Comparison of ENCODE assay signal across 8 mouse cellular contexts in the genomic region with DNA sequence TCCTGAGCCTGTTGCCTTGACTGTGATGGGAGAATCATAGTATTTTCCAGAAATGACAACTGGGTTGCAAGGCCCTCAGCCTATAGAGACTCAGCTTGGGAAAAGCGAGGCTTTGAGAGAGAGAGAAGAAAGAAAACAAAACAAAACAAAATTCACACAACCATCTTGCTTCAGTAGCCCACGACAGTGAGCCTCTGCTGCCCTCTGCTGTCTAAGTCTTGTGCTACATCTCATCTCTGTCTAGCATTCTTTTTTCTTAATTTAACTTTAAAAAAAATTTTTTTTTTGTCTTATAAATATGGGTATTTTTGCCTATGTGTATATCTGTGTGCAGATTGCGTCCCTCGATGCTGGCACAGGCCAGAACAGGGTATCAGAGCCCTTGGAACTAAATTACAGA.
DNase-seq lines count a peak whose midpoint lies in the region; ATAC-seq and TF ChIP-seq lines count a peak whose summit lies in the region.

No protein-coding gene starts in this region.

- no peak overlapping the region for H3K27ac ChIP-seq in heart, embryonic 16.5 days (ENCODE audit: low read length)
- H3K27ac ChIP-seq in heart, embryonic 11.5 days (ENCODE audit: low read depth, low read length) = no peak overlapping the region
- no peak overlapping the region for H3K27ac ChIP-seq in spleen, adult 2 months (ENCODE audit: insufficient read depth, low read length)
- peak overlapping the region; percentile 64; the same call in 1 of the 2 replicates for H3K27ac ChIP-seq in hindbrain, embryonic 13.5 days
- no peak overlapping the region; the same call in 1 of the 2 replicates for H3K27ac ChIP-seq in midbrain, embryonic 14.5 days (replicated peaks; ENCODE audit: low read depth, low read length)

- no peak overlapping the region for H3K4me3 ChIP-seq in heart, embryonic 16.5 days (ENCODE audit: low read length)
- no peak overlapping the region for H3K4me3 ChIP-seq in heart, embryonic 11.5 days (ENCODE audit: low read depth, low read length)
- no peak overlapping the region for H3K4me3 ChIP-seq in spleen, adult 2 months (ENCODE audit: extremely low read depth, insufficient read depth, insufficient read length)
- no peak overlapping the region for H3K4me3 ChIP-seq in hindbrain, embryonic 13.5 days
- no peak overlapping the region for H3K4me3 ChIP-seq in midbrain, embryonic 14.5 days (replicated peaks; ENCODE audit: low read depth, low read length)

- peaks cover 2% of the 10 kb centered on the region; the same call in 1 of the 2 replicates for H3K36me3 ChIP-seq in heart, embryonic 16.5 days (ENCODE audit: control insufficient read depth, insufficient read depth)
- no peaks in the 10 kb centered on the region for H3K36me3 ChIP-seq in heart, embryonic 11.5 days (ENCODE audit: control insufficient read depth, insufficient read depth, low read length)
- no peaks in the 10 kb centered on the region for H3K36me3 ChIP-seq in spleen, adult 2 months (ENCODE audit: control insufficient read depth, insufficient read depth, low read length)
- no peaks in the 10 kb centered on the region for H3K36me3 ChIP-seq in hindbrain, embryonic 13.5 days
- H3K36me3 ChIP-seq in midbrain, embryonic 14.5 days (ENCODE audit: control insufficient read depth, insufficient read depth, low read length) = no peaks in the 10 kb centered on the region

- ATAC-seq in heart, embryonic 16.5 days (replicated peaks; ENCODE audit: extremely low read depth, insufficient read depth, low FRiP score) = no peak
- ATAC-seq in heart, embryonic 11.5 days (replicated peaks; ENCODE audit: insufficient number of reproducible peaks, low FRiP score, low TSS enrichment) = no peak
- no peak for ATAC-seq in hindbrain, embryonic 13.5 days (ENCODE audit: low FRiP score)
- no peak for ATAC-seq in midbrain, embryonic 14.5 days (ENCODE audit: low FRiP score, low TSS enrichment)
- ATAC-seq in frontal cortex, adult (ENCODE audit: low TSS enrichment) = no peak

- DNase-seq in spleen, adult 2 months (ENCODE audit: low read depth in 1 of 2, low spot score in 2 of 2) = peak in 1 of 2 experiments; percentile 15
- no peak for DNase-seq in spleen, postnatal 4 days (ENCODE audit: low spot score in 2 of 2)
- peak; percentile 56 to 78 for DNase-seq in cerebellum, postnatal 25 days
- DNase-seq in midbrain, embryonic 14.5 days = peak; percentile 85

- H3K9me3 ChIP-seq in heart, embryonic 16.5 days (replicated peaks; ENCODE audit: control insufficient read depth, low read length) = no peaks in the 10 kb centered on the region
- H3K9me3 ChIP-seq in heart, embryonic 11.5 days (replicated peaks; ENCODE audit: control insufficient read depth, low read length) = no peaks in the 10 kb centered on the region
- no peaks in the 10 kb centered on the region for H3K9me3 ChIP-seq in hindbrain, embryonic 13.5 days
- no peaks in the 10 kb centered on the region for H3K9me3 ChIP-seq in midbrain, embryonic 14.5 days (ENCODE audit: control insufficient read depth, low read length)

- 44% methylated on average over 4 of the region's 4 CpGs for WGBS in heart, embryonic 16.5 days
- 44% methylated on average over 4 of the region's 4 CpGs for WGBS in heart, embryonic 11.5 days (ENCODE audit: insufficient replicate concordance)
- 34% methylated on average over 4 of the region's 4 CpGs for WGBS in spleen, adult 2 months
- 50% methylated on average over 4 of the region's 4 CpGs for WGBS in hindbrain, embryonic 13.5 days
- 54% methylated on average over 4 of the region's 4 CpGs for WGBS in midbrain, embryonic 14.5 days

- H3K4me2 ChIP-seq in heart, embryonic 16.5 days (ENCODE audit: low read depth, low read length) = no peak overlapping the region
- no peak overlapping the region for H3K4me2 ChIP-seq in heart, embryonic 11.5 days
- no peak overlapping the region for H3K4me2 ChIP-seq in hindbrain, embryonic 13.5 days
- H3K4me2 ChIP-seq in midbrain, embryonic 14.5 days (ENCODE audit: low read length) = no peak overlapping the region

- peak overlapping the region; percentile 10; the same call in 1 of the 2 replicates for H3K9ac ChIP-seq in heart, embryonic 16.5 days (ENCODE audit: low read length)
- H3K9ac ChIP-seq in heart, embryonic 11.5 days (ENCODE audit: low read depth, low read length) = no peak overlapping the region
- H3K9ac ChIP-seq in hindbrain, embryonic 13.5 days = no peak overlapping the region; the same call in 1 of the 2 replicates
- H3K9ac ChIP-seq in midbrain, embryonic 14.5 days (replicated peaks; ENCODE audit: low read length) = no peak overlapping the region

- TF ChIP-seq CTCF in spleen, adult 2 months (IDR thresholded peaks at IDR 0.05; ENCODE audit: extremely low read depth, insufficient read depth, insufficient read length, insufficient replicate concordance) = peak; percentile 66; the same call in 1 of the 2 replicates

- no peaks in the 10 kb centered on the region for H3K4me1 ChIP-seq in heart, embryonic 16.5 days (ENCODE audit: control insufficient read depth, insufficient read depth, low read length)
- H3K4me1 ChIP-seq in heart, embryonic 11.5 days (ENCODE audit: control insufficient read depth, insufficient read depth, low read length) = no peaks in the 10 kb centered on the region
- H3K4me1 ChIP-seq in spleen, adult 2 months (ENCODE audit: control insufficient read depth, insufficient read depth, insufficient read length) = no peaks in the 10 kb centered on the region
- H3K4me1 ChIP-seq in hindbrain, embryonic 13.5 days (replicated peaks) = peaks cover 10% of the 10 kb centered on the region; the same call in 1 of the 2 replicates
- no peaks in the 10 kb centered on the region for H3K4me1 ChIP-seq in midbrain, embryonic 14.5 days (ENCODE audit: control insufficient read depth, insufficient read depth, low read length)

- TF ChIP-seq POLR2A in spleen, adult 2 months (IDR thresholded peaks at IDR 0.05; ENCODE audit: low read depth, low read length) = no peak

- H3K27me3 ChIP-seq in heart, embryonic 16.5 days (ENCODE audit: control insufficient read depth, insufficient read depth, low read length) = no peaks in the 10 kb centered on the region
- no peaks in the 10 kb centered on the region for H3K27me3 ChIP-seq in heart, embryonic 11.5 days (ENCODE audit: control insufficient read depth, insufficient read depth, low read length)
- no peaks in the 10 kb centered on the region for H3K27me3 ChIP-seq in spleen, adult 2 months (ENCODE audit: control insufficient read depth, insufficient read depth, low read length)
- H3K27me3 ChIP-seq in hindbrain, embryonic 13.5 days = no peaks in the 10 kb centered on the region
- H3K27me3 ChIP-seq in midbrain, embryonic 14.5 days (ENCODE audit: control insufficient read depth, insufficient read depth, low read length) = no peaks in the 10 kb centered on the region

Comparison
In these comparisons a context has a peak if more than half of its experiments do, and no peak if none do; other contexts are left out.
1. DNase-seq: peak in cerebellum, postnatal 25 days (2 of 2) and midbrain, embryonic 14.5 days (single experiment); none in spleen, postnatal 4 days (0 of 2).